Mouse (Mus musculus) limb, embryonic 12.5 days (tissue): ENCODE data around the gene Scd1. TPM values are rescaled to one million over a fixed set of nuclear protein-coding genes. Genes with fewer than 3 reads are reported as not detected.

Experiments
- ATAC-seq: fragments of 200-750 bp; cut with Nextera tagmentation; 2 replicates; pipeline ENCODE4 v1.8.0; 2017; ENCODE audit warnings: low read depth, moderate TSS enrichment; ENCODE audit not compliant: insufficient number of reproducible peaks, insufficient read depth, low FRiP score, low TSS enrichment
- H3K27ac ChIP-seq: fragments of 300-500 bp; sonication (generic); 2 replicates; pipeline ENCODE4 v1.5.1; 2016; ENCODE audit warnings: mild to moderate bottlenecking, moderate library complexity
- H3K27me3 ChIP-seq: fragments of 300-500 bp; sonication (generic); 2 replicates; pipeline ENCODE4 v1.6.1; 2016; ENCODE audit warnings: mild to moderate bottlenecking, moderate library complexity
- H3K36me3 ChIP-seq: fragments of 300-500 bp; sonication (generic); 2 replicates; pipeline ENCODE4 v1.6.1; 2016; ENCODE audit warnings: mild to moderate bottlenecking, moderate library complexity
- H3K4me1 ChIP-seq: fragments of 300-500 bp; sonication (generic); replicated peaks from 2 replicates; pipeline ENCODE4 v1.6.1; 2016
- H3K4me2 ChIP-seq: fragments of 300-500 bp; sonication (generic); 2 replicates; pipeline ENCODE4 v1.6.1; 2016; ENCODE audit warnings: mild to moderate bottlenecking, moderate library complexity
- H3K4me3 ChIP-seq: fragments of 300-500 bp; sonication (generic); replicated peaks from 2 replicates; pipeline ENCODE4 v1.5.1; 2016; ENCODE audit warnings: mild to moderate bottlenecking
- H3K9ac ChIP-seq: fragments of 300-500 bp; sonication (generic); replicated peaks from 2 replicates; pipeline ENCODE4 v1.6.1; 2016; ENCODE audit warnings: mild to moderate bottlenecking, moderate library complexity
- H3K9me3 ChIP-seq: fragments of 300-500 bp; sonication (generic); 2 replicates; pipeline ENCODE4 v1.6.1; 2016; ENCODE audit warnings: mild to moderate bottlenecking, moderate library complexity
- WGBS: fragments of 180-500 bp; shearing (Covaris S2); methylation state at CpG from one replicate; pipeline ENCODE4 v1.1.7; 2016; 5-methylcytosine and 5-hydroxymethylcytosine counted together
- polyA plus RNA-seq: library from polyadenylated mRNA; unstranded; fragments of >200 nt; fragmentation: Nextera tagmentation; extraction: Ambion mirVana; gene quantifications from 2 replicates; pipeline ENCODE4 v1.2.1, GENCODE M21; 2016

Scd1 gene
- 10.6 and 12.9 TPM in 2 replicates for polyA plus RNA-seq

DNA sequence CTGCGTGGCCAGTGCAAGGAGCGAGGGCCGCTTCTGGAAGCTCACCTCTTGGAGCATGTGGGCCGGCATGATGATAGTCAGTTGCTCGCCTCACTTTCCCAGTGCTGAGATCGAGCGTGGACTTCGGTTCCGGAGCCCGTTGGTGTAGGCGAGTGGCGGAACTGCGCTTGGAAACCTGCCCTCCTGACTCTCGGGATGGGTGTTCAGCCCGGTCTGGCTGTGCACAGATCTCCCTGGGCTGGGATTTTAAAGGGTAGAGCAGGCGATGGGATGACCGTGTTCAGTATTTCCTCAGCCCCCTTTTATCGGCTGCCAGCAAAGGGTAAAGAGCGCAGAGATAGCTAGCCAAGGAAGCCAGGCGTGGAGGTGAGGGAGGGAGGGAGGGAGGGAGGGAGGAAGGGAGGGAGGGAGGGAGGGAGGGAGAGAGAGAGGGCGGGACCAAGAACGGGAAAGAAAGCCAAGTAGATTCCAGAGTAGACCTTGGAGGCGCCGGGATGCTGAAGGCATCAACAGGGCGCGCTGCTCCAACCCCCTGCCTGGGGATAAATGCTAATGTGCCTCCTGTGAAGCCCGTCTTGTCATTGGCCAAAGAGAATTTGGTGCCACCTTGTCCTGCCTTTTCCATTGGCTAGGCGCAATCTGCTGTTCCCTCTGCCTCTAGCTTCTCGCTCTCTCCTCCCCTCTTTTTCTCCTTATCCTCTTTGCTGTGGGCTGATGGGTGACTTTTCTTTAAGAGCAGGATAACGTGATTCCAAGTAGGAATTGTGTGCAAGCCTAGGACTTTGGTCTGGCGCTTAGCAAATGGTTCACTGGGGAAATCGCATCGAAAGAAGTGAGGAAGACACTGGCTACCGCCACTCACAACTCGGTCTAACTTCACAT is at the start of gene Scd1:
Scd1 (minus strand) TSS at position 539 of the 882 bp plus-strand sequence.
- no peaks in the 10 kb centered on the region for H3K9me3 ChIP-seq
- peak within 1 kb of the TSS; percentile 54 for H3K9ac ChIP-seq
- peak; percentile 93 for ATAC-seq
- peak within 1 kb of the TSS; percentile 89 for H3K27ac ChIP-seq
- H3K27me3 ChIP-seq = no peaks in the 10 kb centered on the region
- WGBS = under 1% methylated on average over 34 of the region's 35 CpGs
- H3K4me1 ChIP-seq = peaks cover 19% of the 10 kb centered on the region
- peaks cover 23% of the 10 kb centered on the region; the same call in 1 of the 2 replicates for H3K36me3 ChIP-seq
- peak within 1 kb of the TSS; percentile 80 for H3K4me2 ChIP-seq
- peak within 1 kb of the TSS; percentile 53 for H3K4me3 ChIP-seq

DNA sequence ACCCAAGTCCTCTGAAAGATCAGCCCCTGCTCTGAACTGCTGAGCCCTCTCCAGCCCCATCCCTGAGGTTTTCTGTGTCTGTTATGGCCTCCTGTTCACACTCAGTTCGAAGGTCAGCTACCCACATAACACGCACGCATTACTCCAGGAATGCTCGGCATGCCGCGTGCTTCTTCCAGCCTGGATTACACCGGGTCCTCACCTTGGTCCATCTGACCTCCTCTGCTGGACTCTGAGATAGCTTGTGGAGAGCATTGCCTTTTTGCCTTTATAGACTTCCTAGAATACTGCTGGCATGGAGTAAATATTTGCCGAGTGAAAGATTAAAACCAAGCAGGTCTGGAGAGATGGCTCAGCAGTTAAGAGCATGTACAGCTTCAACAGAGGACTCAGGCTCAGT is 47.7 kb upstream of the Scd1 start:
- Histone ChIP-seq H3K4me1 (0 out of 2 replicates have a peak, but pooled peaks cover 6% of the 10 kb centered on the region), H3K36me3 (no peaks in the 10 kb centered on the region), H3K9ac (no peak overlapping the region), H3K9me3 (no peaks in the 10 kb centered on the region), H3K27me3 (no peaks in the 10 kb centered on the region; the same call in 1 of the 2 replicates), H3K4me3 (no peak overlapping the region), H3K27ac (no peak overlapping the region), H3K4me2 (no peak overlapping the region)
- ATAC-seq = no peak
- WGBS = 86% methylated on average over 8 of the region's 8 CpGs

GRCm38 (mm10) chr19:44454862-44455261 is 47.2 kb upstream of the Scd1 start:
- Histone ChIP-seq H3K27me3 (no peaks in the 10 kb centered on the region; the same call in 1 of the 2 replicates), H3K4me1 (0 out of 2 replicates have a peak, but pooled peaks cover 6% of the 10 kb centered on the region), H3K9ac (no peak overlapping the region), H3K4me2 (no peak overlapping the region), H3K36me3 (no peaks in the 10 kb centered on the region), H3K27ac (no peak overlapping the region), H3K4me3 (no peak overlapping the region), H3K9me3 (no peaks in the 10 kb centered on the region)
- ATAC-seq = no peak
- 77% methylated on average over 6 of the region's 6 CpGs for WGBS

DNA sequence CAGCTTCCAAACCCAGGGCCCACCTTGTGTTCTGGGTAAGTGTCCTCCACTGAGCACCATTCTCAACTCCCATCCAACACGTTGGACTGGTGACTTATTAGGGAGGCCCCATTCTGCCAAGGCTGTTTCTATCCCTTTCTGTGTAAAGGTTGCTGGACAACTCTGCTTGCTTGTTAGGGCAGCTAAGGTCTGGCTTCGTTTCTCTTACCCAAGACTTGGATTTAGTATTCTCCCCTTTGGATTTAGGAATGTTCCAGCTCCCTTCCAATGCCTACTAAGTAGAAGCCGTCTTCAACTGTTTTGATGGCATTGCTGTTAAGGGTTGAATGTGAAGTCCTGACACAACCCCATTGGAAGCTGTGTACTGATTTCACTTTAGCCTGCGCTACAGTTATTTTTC is 40.2 kb upstream of the Scd1 start:
- no peak overlapping the region for H3K9ac ChIP-seq
- H3K4me3 ChIP-seq = no peak overlapping the region
- no peak for ATAC-seq
- no peaks in the 10 kb centered on the region for H3K27me3 ChIP-seq
- no peak overlapping the region for H3K27ac ChIP-seq
- WGBS = 83% methylated on average over 4 of the region's 4 CpGs
- H3K4me1 ChIP-seq = no peaks in the 10 kb centered on the region
- H3K36me3 ChIP-seq = no peaks in the 10 kb centered on the region
- H3K4me2 ChIP-seq = no peak overlapping the region
- H3K9me3 ChIP-seq = 0 out of 2 replicates have a peak, but pooled peaks cover 3% of the 10 kb centered on the region

DNA sequence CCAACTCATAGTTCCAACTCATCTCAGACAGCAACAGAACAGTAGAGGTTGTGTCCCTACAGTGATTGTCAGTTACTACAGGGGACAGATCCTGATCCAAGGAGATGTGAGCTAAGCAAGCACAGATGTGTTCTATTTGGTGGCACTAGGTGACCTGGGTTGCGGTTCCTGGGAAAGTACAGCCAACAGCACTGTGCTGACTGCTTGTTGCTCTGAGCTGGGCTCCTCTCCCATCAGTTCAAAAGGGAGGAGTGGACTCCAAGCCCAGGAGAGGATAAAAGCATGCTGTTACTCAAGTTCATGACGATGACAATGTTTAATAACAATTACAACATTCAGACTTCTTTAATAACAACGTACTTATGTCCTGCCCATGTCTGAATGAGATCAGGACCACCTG is 38.1 kb upstream of the Scd1 start:
- WGBS = 83% methylated on average over 3 of the region's 3 CpGs
- H3K9me3 ChIP-seq = 0 out of 2 replicates have a peak, but pooled peaks cover 3% of the 10 kb centered on the region
- no peak overlapping the region for H3K27ac ChIP-seq
- no peaks in the 10 kb centered on the region for H3K4me1 ChIP-seq
- no peak overlapping the region for H3K9ac ChIP-seq
- no peak overlapping the region for H3K4me3 ChIP-seq
- H3K36me3 ChIP-seq = no peaks in the 10 kb centered on the region
- ATAC-seq = no peak
- H3K27me3 ChIP-seq = no peaks in the 10 kb centered on the region
- H3K4me2 ChIP-seq = no peak overlapping the region

DNA sequence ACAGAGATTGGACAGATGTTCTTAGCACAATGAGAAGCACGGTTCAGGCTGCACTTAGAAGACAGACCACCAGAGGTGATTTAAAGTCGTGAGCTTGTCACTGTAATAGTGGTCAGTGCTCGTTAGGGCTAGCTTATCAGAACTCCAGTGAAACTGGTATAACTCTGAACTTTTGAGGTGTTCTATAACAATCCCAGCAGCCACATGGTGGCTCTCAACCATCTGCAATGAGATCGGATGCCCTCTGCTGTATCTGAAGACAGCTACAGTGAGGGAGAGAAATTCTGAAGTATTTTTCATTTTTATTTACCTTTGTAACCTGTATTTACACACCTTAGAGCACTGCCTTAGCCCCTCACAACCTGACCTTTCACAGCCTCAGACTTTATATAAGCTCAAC is 31.6 kb upstream of the Scd1 start:
- WGBS = 28% methylated on average over 4 of the region's 4 CpGs
- Histone ChIP-seq H3K9ac (no peak overlapping the region), H3K27ac (no peak overlapping the region), H3K36me3 (no peaks in the 10 kb centered on the region), H3K27me3 (no peaks in the 10 kb centered on the region), H3K4me1 (no peaks in the 10 kb centered on the region), H3K4me2 (no peak overlapping the region), H3K4me3 (no peak overlapping the region), H3K9me3 (no peaks in the 10 kb centered on the region)
- ATAC-seq = no peak

GRCm38 (mm10) chr19:44437975-44438374 is 30.3 kb upstream of the Scd1 start:
- Histone ChIP-seq H3K4me3 (no peak overlapping the region), H3K4me2 (no peak overlapping the region), H3K9me3 (no peaks in the 10 kb centered on the region), H3K36me3 (no peaks in the 10 kb centered on the region), H3K4me1 (no peaks in the 10 kb centered on the region), H3K27ac (no peak overlapping the region), H3K27me3 (no peaks in the 10 kb centered on the region), H3K9ac (no peak overlapping the region)
- 72% methylated on average over 6 of the region's 6 CpGs for WGBS
- ATAC-seq = no peak

DNA sequence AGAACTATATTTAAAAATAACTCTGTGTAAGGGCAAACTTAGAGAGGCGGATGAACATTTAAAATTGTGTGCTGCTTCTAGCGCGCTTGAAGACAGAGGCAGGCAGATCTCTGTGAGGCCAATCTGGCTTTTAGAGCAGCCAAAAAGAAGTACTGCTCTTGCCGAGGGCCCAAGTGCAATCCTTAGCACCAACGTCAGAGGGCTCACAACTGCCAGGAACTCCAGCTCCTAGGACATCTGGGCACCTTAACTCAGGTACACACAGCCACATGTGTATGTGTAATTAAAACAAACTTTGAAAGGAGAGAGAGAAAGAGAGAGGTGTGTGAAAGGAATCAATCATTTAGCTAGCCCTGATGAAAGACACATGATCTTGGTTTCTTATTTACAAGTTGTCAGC is 24.4 kb upstream of the Scd1 start:
- no peaks in the 10 kb centered on the region for H3K9me3 ChIP-seq
- no peaks in the 10 kb centered on the region for H3K36me3 ChIP-seq
- H3K9ac ChIP-seq = no peak overlapping the region
- no peaks in the 10 kb centered on the region for H3K4me1 ChIP-seq
- no peak overlapping the region for H3K4me2 ChIP-seq
- H3K27me3 ChIP-seq = no peaks in the 10 kb centered on the region; the same call in 1 of the 2 replicates
- no peak for ATAC-seq
- no peak overlapping the region for H3K27ac ChIP-seq
- no peak overlapping the region for H3K4me3 ChIP-seq
- 74% methylated on average over 5 of the region's 5 CpGs for WGBS

DNA sequence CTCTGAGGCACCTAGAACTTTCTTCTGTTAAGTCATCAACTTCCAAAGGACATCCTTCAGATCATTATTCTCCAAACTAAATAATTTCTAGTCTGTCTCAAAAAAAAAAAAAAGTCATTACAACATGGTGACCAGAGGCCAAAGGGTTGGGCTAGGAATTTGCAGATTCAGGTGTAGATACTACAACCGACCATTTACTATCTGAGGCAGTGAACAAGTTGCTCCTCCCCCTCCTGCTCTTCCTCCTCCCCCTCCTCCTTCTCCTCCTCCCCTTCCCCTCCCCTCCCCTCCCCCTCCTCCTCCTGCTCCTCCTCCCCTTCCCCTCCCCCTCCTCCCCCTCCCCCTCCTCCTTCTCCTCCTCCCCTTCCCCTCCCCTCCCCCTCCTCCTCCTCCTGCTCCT is 20.0 kb upstream of the Scd1 start:
- H3K9ac ChIP-seq = no peak overlapping the region
- H3K36me3 ChIP-seq = no peaks in the 10 kb centered on the region
- WGBS = 94% methylated on average over 1 of the region's 1 CpGs
- no peak overlapping the region for H3K4me2 ChIP-seq
- no peaks in the 10 kb centered on the region; the same call in 1 of the 2 replicates for H3K27me3 ChIP-seq
- H3K9me3 ChIP-seq = no peaks in the 10 kb centered on the region
- ATAC-seq = no peak
- H3K27ac ChIP-seq = no peak overlapping the region
- no peaks in the 10 kb centered on the region for H3K4me1 ChIP-seq
- H3K4me3 ChIP-seq = no peak overlapping the region

DNA sequence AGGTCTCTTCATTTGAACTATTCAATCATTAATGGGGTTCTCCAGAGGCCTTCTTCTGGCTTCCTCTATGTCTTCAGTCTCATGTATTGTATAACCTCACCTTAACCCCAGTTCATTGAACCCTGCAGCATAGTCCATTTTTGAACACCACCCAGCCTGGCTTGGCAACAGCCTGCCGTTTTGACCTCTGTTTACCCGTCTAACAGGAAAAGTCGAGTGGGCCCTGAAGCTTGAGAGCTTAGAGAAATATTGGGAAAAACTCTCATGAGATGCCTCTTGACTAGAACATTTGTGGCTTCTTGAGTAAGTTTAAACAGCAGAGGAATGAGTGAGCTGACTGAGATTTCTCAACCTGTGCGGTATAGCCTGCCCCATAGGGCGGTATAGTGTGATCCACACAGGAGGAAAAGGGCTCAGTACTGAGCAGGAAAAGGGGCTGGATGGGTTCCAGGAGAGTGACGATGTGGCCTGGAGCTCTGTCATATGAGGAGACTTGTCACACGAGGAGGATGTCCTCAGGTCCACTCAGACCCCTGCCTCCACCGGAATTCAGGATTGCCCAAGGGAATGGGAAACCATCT is 14.5 kb upstream of the Scd1 start:
- H3K4me3 ChIP-seq = no peak overlapping the region
- no peak for ATAC-seq
- no peak overlapping the region for H3K9ac ChIP-seq
- H3K9me3 ChIP-seq = no peaks in the 10 kb centered on the region
- no peaks in the 10 kb centered on the region for H3K36me3 ChIP-seq
- WGBS = 75% methylated on average over 8 of the region's 8 CpGs
- no peaks in the 10 kb centered on the region for H3K27me3 ChIP-seq
- H3K4me1 ChIP-seq = no peaks in the 10 kb centered on the region
- H3K4me2 ChIP-seq = no peak overlapping the region
- H3K27ac ChIP-seq = no peak overlapping the region

- Histone ChIP-seq H3K4me1 (no peaks in the 10 kb centered on the region), H3K4me2 (no peak overlapping the region), H3K36me3 (no peaks in the 10 kb centered on the region), H3K9ac (no peak overlapping the region), H3K27ac (no peak overlapping the region), H3K27me3 (0 out of 2 replicates have a peak, but pooled peaks cover 3% of the 10 kb centered on the region), H3K4me3 (no peak overlapping the region), H3K9me3 (no peaks in the 10 kb centered on the region)
- 56% methylated on average over 11 of the region's 11 CpGs for WGBS
- no peak for ATAC-seq
These were observed 11.9 kb upstream of the Scd1 start for GRCm38 (mm10) chr19:44419530-44419929.
